ENCODE assay signal across 29 mouse cellular contexts in genomic region chr2:85510376-85510775, GRCm38 (mm10). TPM values are rescaled to one million over a fixed set of nuclear protein-coding genes. Genes with fewer than 3 reads are reported as not detected.
A peak's percentile ranks its signal among the peaks of the same experiment; 100 is the strongest.
DNase-seq lines count a peak whose midpoint lies in the region; ATAC-seq lines count a peak whose summit lies in the region.
"Had no signal": no experiment of that assay in that cellular context is flagged by ENCODE, and none has a peak within 500 bp of the region (broad histone marks: within the 10 kb centered on the region; RNA-seq: fewer than 3 reads in every experiment).

No protein-coding gene starts in this region.

- no peaks in the 10 kb centered on the region for H3K4me1 ChIP-seq in embryonic facial prominence, embryonic 13.5 days
- no peaks in the 10 kb centered on the region for H3K4me1 ChIP-seq in embryonic facial prominence, embryonic 10.5 days
- no peaks in the 10 kb centered on the region for H3K4me1 ChIP-seq in embryonic facial prominence, embryonic 14.5 days (ENCODE audit: control insufficient read depth, insufficient read depth, low read length)
- H3K4me1 ChIP-seq in stomach, embryonic 14.5 days (ENCODE audit: control insufficient read depth, insufficient read depth, low read length) = no peaks in the 10 kb centered on the region
- H3K4me1 ChIP-seq: embryonic facial prominence, embryonic 12.5 days; heart, embryonic 10.5 days; heart, embryonic 13.5 days; hindbrain, embryonic 12.5 days; hindbrain, embryonic 15.5 days had no signal

- no peaks in the 10 kb centered on the region for H3K36me3 ChIP-seq in embryonic facial prominence, embryonic 13.5 days
- no peaks in the 10 kb centered on the region for H3K36me3 ChIP-seq in embryonic facial prominence, embryonic 10.5 days (replicated peaks)
- no peaks in the 10 kb centered on the region for H3K36me3 ChIP-seq in embryonic facial prominence, embryonic 14.5 days (ENCODE audit: control insufficient read depth, insufficient read depth, low read length)
- no peaks in the 10 kb centered on the region for H3K36me3 ChIP-seq in stomach, embryonic 14.5 days (ENCODE audit: control insufficient read depth, insufficient read depth, low read length)
- H3K36me3 ChIP-seq: embryonic facial prominence, embryonic 12.5 days; G1E; heart, embryonic 10.5 days; heart, embryonic 13.5 days; hindbrain, embryonic 12.5 days; hindbrain, embryonic 15.5 days had no signal

- ATAC-seq in embryonic facial prominence, embryonic 13.5 days (ENCODE audit: insufficient number of reproducible peaks, insufficient read depth, low FRiP score, low TSS enrichment, low read depth) = no peak
- peak; percentile 47; the same call in 1 of the 2 replicates for ATAC-seq in embryonic facial prominence, embryonic 14.5 days (ENCODE audit: low read depth)
- peak; percentile 37; the same call in 1 of the 2 replicates for ATAC-seq in stomach, embryonic 14.5 days (ENCODE audit: insufficient number of reproducible peaks, insufficient read depth, low FRiP score, low read depth)
- ATAC-seq: forebrain, embryonic 14.5 days; forebrain, postnatal 0 days; Patski had no signal

- H3K4me2 ChIP-seq in embryonic facial prominence, embryonic 13.5 days = no peak overlapping the region
- no peak overlapping the region for H3K4me2 ChIP-seq in embryonic facial prominence, embryonic 14.5 days (ENCODE audit: low read depth, low read length)
- no peak overlapping the region for H3K4me2 ChIP-seq in stomach, embryonic 14.5 days (replicated peaks; ENCODE audit: low read depth, low read length)
- H3K4me2 ChIP-seq: embryonic facial prominence, embryonic 12.5 days; heart, embryonic 13.5 days; hindbrain, embryonic 12.5 days; hindbrain, embryonic 15.5 days had no signal

- DNase-seq in embryonic facial prominence, embryonic 10.5 days (ENCODE audit: low spot score) = no peak
- DNase-seq in embryonic facial prominence, embryonic 14.5 days (ENCODE audit: low spot score) = peak; percentile 56
- DNase-seq in left cerebral cortex, postnatal 10 days (ENCODE audit: extremely low spot score in 1 of 2, low spot score in 2 of 2) = no peak
- DNase-seq in gastrocnemius, postnatal 25 days = no peak
- DNase-seq: adrenal gland, postnatal 10 days; adrenal gland, postnatal 36 days; cerebellum, adult 18-20 months; cerebellum, adult 9-10 months; cerebellum, postnatal 14 days; forebrain, postnatal 0 days; gastrocnemius, adult 2 months; gastrocnemius, postnatal 14 days; heart, adult 2 months; heart, postnatal 14 days; heart, postnatal 4 days had no signal

- H3K4me3 ChIP-seq in embryonic facial prominence, embryonic 13.5 days = no peak overlapping the region
- no peak overlapping the region for H3K4me3 ChIP-seq in embryonic facial prominence, embryonic 10.5 days
- no peak overlapping the region for H3K4me3 ChIP-seq in embryonic facial prominence, embryonic 14.5 days (ENCODE audit: low read depth, low read length)
- no peak overlapping the region for H3K4me3 ChIP-seq in stomach, embryonic 14.5 days (ENCODE audit: low read depth, low read length)
- H3K4me3 ChIP-seq: embryonic facial prominence, embryonic 12.5 days; gastrocnemius, adult 2 months; heart, adult 2 months; heart, embryonic 10.5 days; heart, embryonic 13.5 days; hindbrain, embryonic 12.5 days; hindbrain, embryonic 15.5 days had no signal

- H3K9ac ChIP-seq in embryonic facial prominence, embryonic 13.5 days = no peak overlapping the region
- no peak overlapping the region for H3K9ac ChIP-seq in embryonic facial prominence, embryonic 14.5 days (ENCODE audit: low read depth, low read length)
- no peak overlapping the region for H3K9ac ChIP-seq in stomach, embryonic 14.5 days (replicated peaks; ENCODE audit: low read depth, low read length)
- H3K9ac ChIP-seq: embryonic facial prominence, embryonic 12.5 days; forebrain, postnatal 0 days; heart, embryonic 13.5 days; hindbrain, embryonic 12.5 days; hindbrain, embryonic 15.5 days had no signal

- intact Hi-C loops in left cerebral cortex, postnatal 10 days (cut with DNase I) = no loop called here

- H3K27ac ChIP-seq in embryonic facial prominence, embryonic 13.5 days = 0 out of 2 replicates have a peak overlapping the region, but pooled peaks have one; percentile 16
- H3K27ac ChIP-seq in embryonic facial prominence, embryonic 10.5 days (replicated peaks) = no peak overlapping the region
- H3K27ac ChIP-seq in embryonic facial prominence, embryonic 14.5 days (replicated peaks; ENCODE audit: low read depth, low read length) = no peak overlapping the region
- no peak overlapping the region for H3K27ac ChIP-seq in stomach, embryonic 14.5 days (ENCODE audit: low read length)
- H3K27ac ChIP-seq: embryonic facial prominence, embryonic 12.5 days; gastrocnemius, adult 2 months; heart, adult 2 months; heart, embryonic 10.5 days; heart, embryonic 13.5 days; hindbrain, embryonic 12.5 days; hindbrain, embryonic 15.5 days had no signal

- H3K27me3 ChIP-seq in embryonic facial prominence, embryonic 13.5 days = no peaks in the 10 kb centered on the region
- H3K27me3 ChIP-seq in embryonic facial prominence, embryonic 10.5 days (replicated peaks; ENCODE audit: low read depth, poor library complexity, severe bottlenecking) = no peaks in the 10 kb centered on the region
- no peaks in the 10 kb centered on the region for H3K27me3 ChIP-seq in embryonic facial prominence, embryonic 14.5 days (replicated peaks; ENCODE audit: control insufficient read depth, insufficient read depth, low read length)
- H3K27me3 ChIP-seq in stomach, embryonic 14.5 days (ENCODE audit: control insufficient read depth, insufficient read depth, low read length) = no peaks in the 10 kb centered on the region
- H3K27me3 ChIP-seq: CH12.LX; embryonic facial prominence, embryonic 12.5 days; heart, embryonic 13.5 days; hindbrain, embryonic 12.5 days; hindbrain, embryonic 15.5 days had no signal

- no peaks in the 10 kb centered on the region for H3K9me3 ChIP-seq in embryonic facial prominence, embryonic 13.5 days
- no peaks in the 10 kb centered on the region for H3K9me3 ChIP-seq in embryonic facial prominence, embryonic 10.5 days
- no peaks in the 10 kb centered on the region for H3K9me3 ChIP-seq in embryonic facial prominence, embryonic 14.5 days (ENCODE audit: control insufficient read depth, low read length)
- H3K9me3 ChIP-seq in stomach, embryonic 14.5 days (ENCODE audit: control insufficient read depth, low read depth, low read length) = no peaks in the 10 kb centered on the region
- H3K9me3 ChIP-seq: embryonic facial prominence, embryonic 12.5 days; G1E; heart, embryonic 10.5 days; heart, embryonic 13.5 days; hindbrain, embryonic 12.5 days; hindbrain, embryonic 15.5 days had no signal

- 68% methylated on average over 3 of the region's 3 CpGs for WGBS in embryonic facial prominence, embryonic 13.5 days
- 80% methylated on average over 3 of the region's 3 CpGs for WGBS in embryonic facial prominence, embryonic 10.5 days
- 67% methylated on average over 3 of the region's 3 CpGs for WGBS in embryonic facial prominence, embryonic 14.5 days
- WGBS in stomach, embryonic 14.5 days = 66% methylated on average over 3 of the region's 3 CpGs

RNA-seq across cellular contexts. Expression of gene 4833423E24Rik, which starts 8.4 kb away (rescaled TPM):
- polyA plus RNA-seq in embryonic facial prominence, embryonic 13.5 days (2015; fragmentation: Nextera tagmentation; extraction: Ambion mirVana) = 1.6 and 2.8 TPM in 2 replicates
- 0.09 TPM in 1 of 2 replicates, not detected in the other for polyA plus RNA-seq in embryonic facial prominence, embryonic 10.5 days (2016; fragmentation: Nextera tagmentation; extraction: Ambion mirVana)
- polyA plus RNA-seq in embryonic facial prominence, embryonic 14.5 days (2014; fragmentation: Nextera tagmentation; extraction: Ambion mirVana) = 4.3 and 4.5 TPM in 2 replicates
- polyA plus RNA-seq in stomach, embryonic 14.5 days (2014; fragmentation: Nextera tagmentation; extraction: Ambion mirVana) = 3.3 and 3.4 TPM in 2 replicates
- total RNA-seq in left cerebral cortex, postnatal 10 days (2021) = under 1 TPM; 0.20 to 0.28 TPM
- not detected for total RNA-seq in gastrocnemius, postnatal 25 days (2021)
- total RNA-seq: CH12.LX; gastrocnemius, adult 2 months; gastrocnemius, postnatal 14 days; granulocyte monocyte progenitor cell, adult 5-6 weeks; heart, adult 2 months; heart, postnatal 14 days; heart, postnatal 4 days had no signal
- polyA plus RNA-seq: frontal cortex, adult 2 months; G1E; heart, embryonic 10.5 days; heart, embryonic 13.5 days; intestine, embryonic 14.5 days; Patski had no signal
